Mouse (Mus musculus): Measurements from ENCODE around the gene Lmntd2.
"Not testable (repeated sequence)": the region's sequence is repeated elsewhere in the genome, so short reads cannot be mapped to it uniquely, and the experiment has no call there.

The Lmntd2 gene

DNA sequence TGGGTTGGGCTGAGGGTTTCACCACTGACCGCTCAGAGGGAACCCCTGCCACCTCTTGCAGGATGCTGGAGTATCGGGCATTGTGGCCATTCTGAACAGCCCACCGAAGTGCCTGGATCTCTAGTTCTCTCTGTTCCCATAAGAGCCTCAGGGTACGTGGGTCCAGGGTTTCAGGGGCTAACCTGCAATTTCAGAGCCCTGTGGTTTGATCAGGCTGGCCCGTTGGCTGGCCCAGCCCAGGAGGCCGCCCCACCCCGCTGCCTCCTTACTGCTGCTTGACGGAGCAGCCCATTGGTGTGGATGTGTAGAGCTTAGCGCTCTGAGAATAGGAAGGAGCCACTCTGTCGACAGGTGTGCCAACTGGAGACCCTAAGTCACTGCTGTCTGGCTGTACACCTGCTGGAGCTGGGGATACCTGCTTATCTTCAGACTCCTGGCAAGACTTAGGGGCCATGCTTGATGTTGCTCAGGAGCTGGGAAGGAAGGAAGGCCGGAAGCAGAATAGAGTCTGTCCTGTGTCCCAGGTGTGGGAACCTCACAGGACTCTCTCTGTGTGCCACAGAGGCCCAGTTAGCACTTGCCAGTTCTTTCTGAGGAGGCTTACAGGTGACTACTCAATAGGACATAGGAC lies at the start of gene Lmntd2:
Gene Lmntd2 (minus strand): TSS at position 476 of the 631 bp plus-strand sequence.
- no peak for DNase-seq

DNA sequence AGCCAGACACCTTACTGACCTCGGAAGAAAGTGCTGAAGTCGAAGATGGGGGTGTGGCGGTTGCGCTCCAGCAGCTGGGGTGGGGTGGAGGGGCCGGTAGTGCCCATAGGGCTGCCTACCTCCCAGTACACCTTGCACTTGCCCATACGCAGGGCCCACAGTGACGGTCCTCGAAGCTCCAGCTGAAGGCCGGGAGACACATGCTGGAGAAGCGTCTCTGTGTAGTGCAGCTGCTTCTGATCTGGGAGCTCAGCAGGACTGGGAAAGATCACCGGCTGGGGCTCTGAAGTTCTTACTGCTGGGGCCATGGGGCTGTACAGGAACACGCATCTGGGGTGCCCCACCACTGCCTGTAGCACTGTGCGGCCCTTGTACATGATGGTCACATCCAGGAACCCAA lies 49.8 kb upstream of the Lmntd2 start:
- DNase-seq: no peak

DNA sequence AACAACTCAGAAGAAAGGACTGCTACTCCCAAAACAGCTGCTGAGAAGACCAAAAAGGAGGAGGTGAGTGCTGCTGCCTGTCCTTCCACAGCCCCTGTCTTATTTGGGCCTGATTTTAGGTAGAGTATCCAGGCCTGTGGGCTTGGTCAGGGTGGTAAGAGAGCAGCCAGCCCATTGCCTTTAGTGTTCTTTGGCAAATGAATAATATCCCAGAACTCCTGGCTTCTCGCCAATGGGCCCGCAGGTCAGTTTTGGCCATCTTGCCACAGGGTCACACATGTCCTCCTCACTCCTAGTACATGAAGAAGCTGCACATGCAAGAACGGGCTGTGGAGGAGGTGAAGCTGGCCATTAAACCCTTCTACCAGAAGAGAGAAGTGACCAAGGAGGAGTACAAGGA lies 47.6 kb upstream of the Lmntd2 start:
- no peak for DNase-seq

DNA sequence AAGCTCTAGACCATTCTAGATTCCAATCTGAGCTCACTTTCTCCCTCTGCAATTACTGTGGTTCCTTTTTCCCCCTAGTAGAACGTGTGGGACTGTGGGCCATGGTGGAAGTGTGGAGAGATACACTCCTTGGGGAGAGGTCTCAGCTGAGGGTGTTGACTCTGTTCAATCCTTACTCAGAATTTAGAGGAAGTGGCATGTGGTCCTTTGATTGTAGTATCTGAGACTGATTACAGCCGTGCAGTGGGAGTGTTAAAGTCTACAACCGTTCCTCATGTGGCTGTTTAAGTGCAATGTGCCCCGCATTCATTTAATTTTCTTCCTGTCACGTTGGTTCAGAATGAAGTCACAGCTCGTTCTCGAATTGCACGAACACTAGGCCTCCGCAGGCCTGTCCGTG lies 42.3 kb upstream of the Lmntd2 start:
- DNase-seq: no peak

DNA sequence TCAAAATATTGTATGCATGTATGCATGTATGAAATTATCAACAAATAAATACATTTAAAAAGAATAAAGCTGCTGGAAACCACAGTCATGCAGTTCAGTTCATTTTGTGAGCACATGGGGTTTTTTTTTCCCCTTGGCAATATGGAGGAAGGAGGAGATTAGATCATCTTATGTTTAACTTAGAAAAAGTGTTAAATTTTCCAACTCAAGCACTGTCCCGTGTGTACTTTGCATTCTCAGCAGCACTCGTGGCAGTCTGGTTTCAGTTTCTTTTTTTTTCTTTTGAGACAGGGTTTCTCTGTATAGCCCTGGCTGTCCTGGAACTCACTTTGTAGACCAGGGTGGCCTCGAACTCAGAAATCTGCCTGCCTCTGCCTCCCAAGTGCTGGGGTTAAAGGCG lies 36.6 kb upstream of the Lmntd2 start:
- DNase-seq: not testable (repeated sequence)

DNA sequence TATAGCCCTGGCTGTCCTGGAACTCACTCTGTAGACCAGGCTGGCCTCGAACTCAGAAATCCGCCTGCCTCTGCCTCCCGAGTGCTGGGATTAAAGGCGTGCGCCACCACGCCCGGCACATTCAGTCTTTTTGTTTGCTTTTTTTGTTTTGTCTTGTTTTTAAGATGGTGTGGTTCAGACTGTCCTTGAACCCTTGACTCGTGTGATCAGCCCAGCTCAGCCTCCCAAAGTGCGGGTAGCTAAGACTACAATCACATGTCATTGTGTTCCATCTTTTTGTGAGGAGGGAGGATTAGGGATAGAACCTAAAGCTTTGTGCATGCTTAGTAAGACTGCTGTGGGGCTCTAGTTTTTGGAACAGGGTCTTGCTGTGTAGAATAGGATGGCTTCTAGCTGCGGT lies 17.7 kb upstream of the Lmntd2 start:
- DNase-seq: no peak

DNA sequence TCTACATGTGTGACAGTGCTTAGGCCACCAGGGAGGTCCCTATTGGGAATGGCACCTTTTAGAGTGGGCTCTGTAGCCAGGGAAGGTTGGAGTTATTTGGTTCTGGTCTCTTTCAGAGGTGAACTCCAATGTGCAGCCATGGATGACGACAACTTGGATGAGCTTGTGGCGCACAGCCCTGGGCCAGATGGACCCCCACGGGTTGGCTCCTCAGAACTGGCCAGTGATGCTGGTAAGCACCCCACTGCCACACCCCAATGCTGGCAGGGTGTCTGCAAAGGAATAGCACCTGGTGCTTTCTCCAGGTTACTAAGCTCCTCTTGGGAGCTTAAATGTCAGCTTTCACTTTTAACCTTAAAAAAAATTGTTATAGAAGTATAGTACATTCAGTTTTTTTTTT lies 17.2 kb upstream of the Lmntd2 start:
- no peak for DNase-seq

DNA sequence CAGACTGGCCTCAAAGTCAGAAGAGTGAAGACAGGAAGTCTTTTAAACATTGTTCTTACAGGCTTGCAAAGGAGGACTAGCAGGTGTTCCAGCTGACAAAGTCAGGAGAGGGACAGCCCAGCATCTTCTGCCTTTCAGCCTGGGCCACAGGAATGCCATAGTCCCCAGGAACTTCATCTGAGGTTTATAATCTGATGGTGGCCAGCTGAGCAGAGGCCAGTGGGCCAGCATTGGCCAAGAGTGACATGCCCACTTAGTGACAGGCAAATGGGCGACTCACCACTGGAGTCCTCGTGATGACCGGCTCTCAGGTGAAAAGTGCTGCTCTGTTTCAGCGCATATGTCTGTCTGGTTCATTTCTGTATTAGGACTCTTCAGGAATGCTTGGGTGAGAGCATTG lies 16.7 kb upstream of the Lmntd2 start:
- DNase-seq: no peak

DNA sequence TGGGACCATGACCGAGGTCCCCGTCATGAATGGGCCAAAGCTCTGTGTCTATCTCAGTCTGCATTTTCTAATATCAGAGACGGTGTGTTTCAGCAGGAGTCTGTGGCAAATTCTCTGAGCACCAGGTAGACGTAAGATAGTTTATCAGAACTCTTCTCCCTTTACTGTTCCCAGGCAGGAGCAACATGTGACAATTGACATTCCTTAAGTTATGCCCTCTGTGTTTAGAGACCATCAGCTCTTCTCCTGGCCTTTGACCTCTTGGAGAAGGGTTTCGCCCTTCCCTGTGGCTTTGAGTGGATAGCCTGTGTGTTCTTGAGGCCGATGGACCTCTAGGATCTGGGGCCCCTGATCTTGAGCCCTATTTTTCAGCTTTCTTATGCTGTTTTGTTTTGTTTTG lies 15.8 kb upstream of the Lmntd2 start:
- no peak for DNase-seq

DNA sequence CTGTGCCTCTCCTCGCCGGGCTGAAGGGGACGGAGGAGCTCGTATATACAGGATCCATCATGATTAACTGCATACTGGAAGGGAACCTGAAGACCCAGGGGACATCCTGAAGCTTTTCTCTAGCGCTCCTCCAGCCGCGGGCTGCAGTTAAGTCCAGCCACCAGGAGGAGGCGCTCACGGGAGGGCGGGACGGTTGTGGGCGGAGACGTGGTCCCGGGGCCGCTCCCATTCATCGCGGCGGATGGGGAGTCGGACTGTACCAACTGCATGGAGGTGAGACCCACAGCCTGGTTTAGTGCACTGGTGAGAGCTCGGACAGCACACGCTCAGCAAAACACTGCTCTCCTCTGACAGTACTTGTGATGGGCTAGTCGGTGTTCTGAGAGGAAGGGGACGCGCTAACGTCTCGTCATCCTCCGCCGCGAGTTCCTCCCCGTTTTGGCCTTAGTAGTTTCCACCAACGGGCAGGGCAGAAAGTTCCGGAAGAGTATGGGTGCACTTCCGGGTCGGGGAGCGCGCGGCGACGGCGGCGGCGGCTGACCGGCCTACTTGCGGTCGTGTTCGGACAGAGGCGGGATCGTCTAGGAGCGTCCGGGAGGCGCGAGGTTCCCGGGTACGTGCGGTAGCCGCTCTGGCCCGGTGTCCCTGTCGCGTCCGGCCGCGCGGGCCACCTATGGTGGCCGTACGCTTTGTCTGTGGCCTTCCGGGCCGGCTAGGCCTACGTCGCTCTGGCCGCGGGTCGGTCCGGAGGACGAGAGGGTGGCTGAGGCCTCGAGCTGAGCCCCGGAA lies 14.6 kb upstream of the Lmntd2 start, which contains the start of gene Phrf1:
Gene Phrf1 (plus strand): TSS at position 506 of the 789 bp plus-strand sequence.
- DNase-seq: peak; percentile 91

DNA sequence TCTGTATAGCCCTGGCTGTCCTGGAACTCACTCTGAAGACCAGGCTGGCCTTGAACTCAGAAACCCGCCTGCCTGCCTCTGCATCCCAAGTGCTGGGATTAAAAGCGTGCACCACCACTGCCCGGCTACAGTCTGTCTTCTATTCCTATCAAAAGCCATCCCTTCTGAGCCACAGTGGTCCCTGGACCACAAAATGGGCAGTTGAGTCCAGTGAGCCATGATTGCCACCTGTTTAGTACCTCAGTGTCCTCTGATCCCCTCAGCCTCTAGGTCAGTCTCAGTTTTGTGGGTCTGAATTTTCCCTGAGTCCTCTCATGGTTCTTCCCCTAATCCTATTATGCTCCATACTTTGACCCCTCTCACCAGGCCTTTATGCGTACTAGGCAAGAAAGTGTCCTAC lies 13.9 kb upstream of the Lmntd2 start:
- no peak for DNase-seq

DNA sequence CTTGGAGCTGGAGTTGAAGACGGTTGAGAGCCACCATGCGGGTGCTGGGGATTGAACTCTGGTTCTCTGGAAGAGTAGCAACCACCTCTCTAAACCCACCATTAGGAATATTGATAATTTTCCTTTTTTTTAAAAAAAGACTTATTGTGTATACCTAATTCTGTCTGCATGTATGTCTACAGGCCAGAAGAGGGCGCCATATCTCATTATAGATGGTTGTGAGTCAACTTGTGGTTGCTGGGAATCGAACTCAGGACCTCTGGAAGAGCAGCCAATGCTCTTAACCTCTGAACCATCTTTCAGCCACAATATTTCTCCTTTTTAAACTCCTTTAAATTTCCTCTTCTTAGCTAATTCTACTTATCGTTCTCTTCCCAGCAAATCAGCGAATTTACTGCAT lies 12.7 kb upstream of the Lmntd2 start:
- DNase-seq: no peak

DNA sequence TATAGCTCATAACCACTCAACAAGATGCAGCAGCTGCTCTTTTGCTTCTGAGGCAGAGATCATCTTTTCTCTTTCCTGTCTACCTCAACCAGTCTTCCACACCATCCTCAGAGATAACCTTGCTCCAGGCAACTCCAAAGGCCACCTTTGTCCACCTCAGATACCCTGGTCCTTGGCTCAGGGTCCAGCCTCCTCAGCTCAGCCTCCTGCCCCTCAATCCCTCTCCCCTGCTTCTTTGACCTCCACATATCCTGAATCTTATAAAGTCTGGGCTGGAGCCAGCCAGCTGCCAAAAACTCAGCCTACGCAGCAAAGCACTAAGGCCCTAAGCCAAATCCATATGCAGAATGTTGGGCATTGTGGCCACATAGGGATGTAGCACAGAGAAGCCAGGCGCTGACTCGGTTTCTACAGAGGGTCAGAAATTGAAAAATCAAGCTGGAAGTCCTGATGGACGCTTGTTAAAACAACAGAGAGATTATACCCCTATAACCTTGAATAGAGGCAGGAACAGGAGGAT lies 8.9 kb upstream of the Lmntd2 start:
- DNase-seq: no peak

DNA sequence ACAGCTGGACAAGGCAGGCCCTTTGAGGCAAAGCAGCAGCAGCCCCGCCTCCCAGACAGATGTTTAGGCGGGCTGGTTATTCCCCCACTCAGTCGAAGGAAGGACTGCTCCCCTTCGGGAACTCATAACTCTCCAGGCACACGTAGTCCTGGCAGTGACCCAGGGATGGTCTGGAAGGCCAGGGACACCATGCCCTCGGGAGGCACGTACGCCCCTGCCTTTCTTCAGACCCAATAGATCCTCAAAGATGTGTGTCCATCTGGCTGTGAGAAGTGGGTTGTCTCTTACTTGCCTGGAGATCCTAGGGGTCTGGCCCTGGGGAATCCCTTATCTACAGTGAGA lies 8.2 kb upstream of the Lmntd2 start:
- DNase-seq: no peak

DNA sequence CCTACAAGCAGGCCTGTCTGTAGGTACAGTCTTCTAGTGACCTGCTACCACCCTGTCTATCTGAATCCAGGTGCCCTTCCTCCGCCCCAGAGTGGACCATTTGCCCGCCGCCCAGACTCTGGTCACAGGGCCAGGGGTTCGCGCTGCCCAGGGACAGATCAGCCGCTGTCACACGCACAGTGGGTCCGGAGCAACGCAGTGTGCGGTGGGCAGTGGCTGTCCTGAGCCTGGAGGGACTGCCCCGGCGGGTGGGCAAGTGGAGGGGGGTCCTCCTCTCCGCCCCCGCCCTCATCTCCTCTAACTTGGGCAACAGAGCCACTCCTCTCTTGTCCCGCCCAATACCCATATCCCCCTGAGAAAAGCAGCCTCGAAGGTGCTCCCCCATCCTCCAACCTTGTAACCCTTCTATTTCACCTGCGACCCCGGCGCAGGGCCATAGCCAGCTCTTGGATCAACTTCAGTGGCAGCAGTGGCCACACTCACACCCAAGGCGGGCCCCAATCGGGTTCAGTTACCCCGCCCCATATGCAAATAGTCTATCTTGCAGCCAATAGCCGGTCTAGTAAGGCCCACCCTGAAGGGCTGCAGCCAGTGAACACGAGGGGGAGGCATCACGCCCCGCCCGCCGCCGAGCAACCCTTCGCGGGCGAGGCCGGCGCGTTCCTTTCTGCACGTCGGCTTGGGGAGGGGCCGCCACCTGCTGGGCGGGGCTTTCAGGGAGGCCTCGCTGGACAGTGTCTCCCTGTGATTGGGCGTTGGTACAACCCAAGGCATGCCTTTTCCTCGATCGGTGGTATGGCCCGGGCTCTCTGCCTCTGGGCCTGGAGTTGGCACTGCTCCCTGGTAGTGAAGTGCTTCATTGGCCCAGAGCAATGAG lies 7.6 kb upstream of the Lmntd2 start:
- peak; percentile 88 for DNase-seq

DNA sequence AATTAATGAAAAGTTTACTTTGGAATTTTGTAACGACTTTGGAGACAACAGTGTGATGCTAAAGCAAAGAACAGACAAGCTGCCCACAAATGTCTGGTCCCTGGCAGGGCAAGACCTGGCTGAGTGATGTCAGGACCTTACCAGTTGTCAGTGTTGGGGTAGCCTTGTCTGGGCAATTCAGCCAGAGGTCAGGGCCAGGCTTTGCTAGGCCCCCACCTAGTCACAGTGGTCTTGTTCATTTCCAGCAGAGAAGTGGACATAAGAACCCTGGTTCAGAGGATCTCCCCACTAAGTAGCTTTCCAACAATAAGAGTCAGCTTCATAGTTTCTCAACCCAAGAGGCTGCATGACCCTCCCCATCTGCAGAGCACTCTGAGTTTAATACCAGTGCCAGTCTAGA lies 6.5 kb upstream of the Lmntd2 start:
- no peak for DNase-seq

DNA sequence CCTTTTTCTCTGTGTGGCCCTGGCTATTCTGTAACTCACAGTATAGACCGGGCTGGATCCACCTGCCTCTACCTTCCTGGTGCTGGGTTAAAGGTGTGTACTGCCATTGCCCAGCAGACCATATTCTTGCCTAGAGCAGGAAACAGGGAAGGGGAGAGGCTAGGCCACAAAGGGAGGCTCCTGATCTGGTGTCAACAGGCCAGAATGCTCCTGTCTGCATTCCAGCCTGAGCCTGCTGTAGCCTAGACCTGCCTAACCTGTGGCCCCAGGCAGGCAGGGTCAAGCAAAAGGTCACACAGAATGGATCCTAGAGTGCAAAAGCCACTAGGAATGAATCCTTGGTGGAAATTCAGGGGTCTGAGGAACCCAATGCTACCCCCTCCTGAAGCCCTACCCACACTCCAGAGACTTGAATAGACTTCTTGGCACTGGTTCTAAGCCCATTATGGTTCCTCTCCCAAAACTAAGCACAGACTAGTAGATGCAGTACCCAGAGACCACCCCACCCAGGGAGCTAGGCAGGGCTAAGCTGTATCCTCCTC lies 5.7 kb upstream of the Lmntd2 start:
- DNase-seq: no peak

DNA sequence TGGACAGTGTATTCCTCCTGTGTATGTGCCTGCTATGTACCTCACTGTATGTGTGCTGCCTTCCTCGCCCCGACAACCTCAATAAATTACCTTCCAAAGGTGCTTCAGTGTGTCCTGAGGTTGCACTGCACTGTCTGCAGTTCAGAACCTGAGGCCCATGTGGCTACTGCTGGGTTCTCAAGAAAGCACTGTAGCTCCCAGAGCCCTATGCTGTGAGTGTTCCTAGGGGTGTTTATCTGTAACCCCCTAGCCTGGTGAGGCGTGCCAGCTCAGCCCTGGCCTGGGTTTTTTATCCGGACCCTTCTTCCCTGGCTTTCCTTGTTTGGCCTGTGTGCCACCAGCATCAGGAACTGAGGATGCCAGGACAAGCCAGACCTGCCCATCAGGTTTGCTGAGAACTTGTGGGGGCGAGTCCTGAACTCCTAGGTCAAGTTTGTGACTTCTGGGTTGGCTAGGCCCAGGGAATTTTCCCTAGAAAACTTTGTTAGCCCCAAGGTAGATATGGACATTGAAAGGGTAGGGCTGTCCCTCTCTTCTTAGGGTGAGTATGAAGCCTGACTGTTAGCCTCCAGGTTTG lies 4.8 kb upstream of the Lmntd2 start:
- DNase-seq: no peak

DNA sequence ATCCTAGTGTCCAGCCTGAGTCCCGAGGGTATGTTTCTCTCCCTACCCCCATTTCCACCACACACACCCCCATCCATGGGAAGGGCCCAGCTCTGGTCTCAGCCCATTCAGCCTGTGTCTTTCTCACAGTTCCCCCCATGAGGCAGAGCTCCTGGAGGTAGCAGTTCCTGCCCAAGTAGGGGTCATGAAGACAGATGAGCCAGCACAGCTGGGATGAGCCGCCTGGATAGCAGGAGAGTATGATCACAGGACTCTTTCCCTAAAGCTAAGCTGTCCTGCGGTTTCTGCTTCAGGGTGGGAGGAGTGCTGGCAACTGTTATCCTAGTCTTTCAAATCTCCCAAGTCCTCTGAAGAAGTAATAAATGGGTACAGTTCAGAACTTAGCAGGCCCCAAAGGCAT lies 4.3 kb upstream of the Lmntd2 start:
- DNase-seq: no peak

DNA sequence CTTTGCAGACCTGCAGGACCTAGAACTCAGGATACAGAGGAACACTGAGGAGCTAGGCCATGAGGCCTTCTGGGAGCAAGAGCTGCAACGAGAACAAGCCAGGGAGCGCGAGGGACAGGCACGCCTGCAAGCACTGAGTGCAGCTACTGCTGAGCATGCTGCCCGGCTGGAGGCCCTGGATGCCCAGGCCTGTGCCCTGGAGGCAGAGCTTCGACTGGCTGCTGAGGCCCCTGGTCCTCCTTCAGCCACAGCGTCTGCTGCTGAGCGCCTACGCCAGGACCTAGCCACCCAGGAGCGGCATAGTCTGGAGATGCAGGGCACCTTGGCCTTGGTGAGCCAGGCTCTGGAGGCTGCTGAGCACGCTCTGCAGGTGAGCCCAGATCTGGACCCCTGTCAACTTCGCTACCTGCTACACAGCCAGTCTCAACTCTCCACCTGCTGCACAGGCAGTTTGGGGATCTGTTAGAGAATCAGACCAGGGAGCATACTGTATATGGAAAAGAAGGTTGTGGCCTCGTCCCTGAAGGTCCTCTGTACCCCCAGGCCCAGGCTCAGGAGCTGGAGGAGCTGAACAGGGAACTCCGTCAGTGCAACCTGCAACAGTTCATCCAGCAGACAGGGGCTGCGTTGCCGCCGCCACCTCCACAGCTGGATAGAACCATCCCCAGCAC lies 3.6 kb upstream of the Lmntd2 start:
- DNase-seq: no peak

DNA sequence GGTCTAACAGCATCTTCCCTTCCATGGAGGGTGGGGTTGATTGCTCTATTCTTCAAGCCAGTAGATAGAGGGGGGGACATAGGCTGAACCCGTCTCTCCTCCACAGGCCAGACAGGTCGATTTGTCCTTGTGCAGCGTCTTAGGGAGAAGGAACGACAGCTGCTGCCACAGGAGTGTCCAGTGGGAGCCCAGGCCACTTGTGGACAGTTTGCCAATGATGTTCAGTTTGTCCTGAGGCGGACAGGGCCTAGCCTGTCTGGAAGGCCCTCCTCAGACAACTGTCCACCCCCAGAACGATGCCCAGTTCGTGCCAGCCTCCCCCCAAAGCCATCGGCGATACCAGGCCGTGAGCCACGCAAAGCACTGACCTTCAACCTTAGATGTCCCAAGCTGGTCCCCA lies 3.0 kb upstream of the Lmntd2 start:
- no peak for DNase-seq
